Mouse (Mus musculus) CH12.LX (cell line): ENCODE data around the gene Rab21.

ENCODE experiments used
- CTCF ChIP-seq, 2 experiments: IDR thresholded peaks in 1 of 2; conservative IDR thresholded peaks in 1 of 2; 2 replicates each; pipeline ENCODE4 v1.5.1; 2011 to 2012; ENCODE audit warnings: low read depth in 2 of 2, low read length in 2 of 2, improper control_type of control experiment in 1 of 2, inconsistent platforms in 1 of 2, mild to moderate bottlenecking in 1 of 2, moderate library complexity in 1 of 2
- E2F4 ChIP-seq: IDR thresholded peaks from 2 replicates; pipeline ENCODE4 v1.6.1; 2011; ENCODE audit warnings: low read depth, low read length, improper control_type of control experiment; ENCODE audit not compliant: insufficient replicate concordance
- MAX ChIP-seq: IDR thresholded peaks from 2 replicates; pipeline ENCODE4 v1.6.1; 2011; ENCODE audit warnings: low read length, improper control_type of control experiment
- MAZ ChIP-seq: IDR thresholded peaks from 2 replicates; pipeline ENCODE4 v1.6.1; 2012; ENCODE audit warnings: low read depth, mild to moderate bottlenecking, inconsistent platforms, low read length, improper control_type of control experiment, moderate library complexity
- MEF2A ChIP-seq: IDR thresholded peaks from 2 replicates; pipeline ENCODE4 v1.6.1; 2014; ENCODE audit warnings: low read depth, mild to moderate bottlenecking, inconsistent platforms, low read length, improper control_type of control experiment, borderline replicate concordance
- NELFE ChIP-seq: IDR thresholded peaks from 2 replicates; pipeline ENCODE4 v1.6.1; 2011; ENCODE audit warnings: low read depth, low read length, improper control_type of control experiment
- POLR2A ChIP-seq: IDR thresholded peaks from 2 replicates; pipeline ENCODE4 v1.6.1; 2011; ENCODE audit warnings: low read depth, mild to moderate bottlenecking, improper control_type of control experiment, low read length
- RCOR1 ChIP-seq: conservative IDR thresholded peaks from 2 replicates; pipeline ENCODE4 v1.6.1; 2012; ENCODE audit warnings: low read depth, mild to moderate bottlenecking, inconsistent platforms, low read length, improper control_type of control experiment
- TBP ChIP-seq: conservative IDR thresholded peaks from 2 replicates; pipeline ENCODE4 v1.6.1; 2011; ENCODE audit warnings: low read depth, low read length, improper control_type of control experiment
- ZC3H11A ChIP-seq: IDR thresholded peaks from 2 replicates; pipeline ENCODE4 v1.6.1; 2012; ENCODE audit warnings: low read depth, mild to moderate bottlenecking, inconsistent platforms, low read length, improper control_type of control experiment

DNA sequence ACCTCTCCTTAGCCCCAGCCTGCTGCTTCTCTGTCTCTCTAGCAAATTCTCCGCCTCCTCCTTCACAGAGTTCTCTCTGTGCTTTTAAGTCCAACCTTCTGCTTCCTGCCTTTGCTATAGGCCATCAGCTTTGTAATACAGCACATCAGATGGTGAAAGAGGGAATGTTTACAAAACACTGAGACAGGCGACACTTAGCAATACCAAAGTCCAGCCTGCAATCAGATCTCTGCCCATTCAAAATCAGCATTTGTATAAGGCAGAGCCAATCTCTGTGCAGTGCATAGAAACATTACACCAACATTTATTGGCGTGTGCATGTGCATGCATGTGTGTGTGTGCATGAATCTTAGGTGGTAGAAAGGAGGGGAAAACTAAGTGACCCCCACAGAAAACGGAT, 77.5 kb downstream of the Rab21 start:
- TF ChIP-seq POLR2A (no peak), ZC3H11A (no peak), CTCF (conservative IDR thresholded peaks at IDR 0.05 in 1 of 2, IDR thresholded peaks at IDR 0.05 in 1 of 2; ENCODE audit: low read depth in 2 of 2, low read length in 2 of 2) (no peak), TBP (no peak), NELFE (no peak), MAX (no peak), E2F4 (no peak), RCOR1 (no peak), MAZ (no peak), MEF2A (no peak)
